Mouse (Mus musculus) right cerebral cortex, postnatal 25 days (tissue): Measurements from ENCODE around the gene Sgcg.
A peak's percentile ranks its signal among the peaks of the same experiment; 100 is the strongest.

Source experiments
- DNase-seq: peaks from one replicate; pipeline ENCODE4 v3.0.0; 2022

Sgcg gene

DNA sequence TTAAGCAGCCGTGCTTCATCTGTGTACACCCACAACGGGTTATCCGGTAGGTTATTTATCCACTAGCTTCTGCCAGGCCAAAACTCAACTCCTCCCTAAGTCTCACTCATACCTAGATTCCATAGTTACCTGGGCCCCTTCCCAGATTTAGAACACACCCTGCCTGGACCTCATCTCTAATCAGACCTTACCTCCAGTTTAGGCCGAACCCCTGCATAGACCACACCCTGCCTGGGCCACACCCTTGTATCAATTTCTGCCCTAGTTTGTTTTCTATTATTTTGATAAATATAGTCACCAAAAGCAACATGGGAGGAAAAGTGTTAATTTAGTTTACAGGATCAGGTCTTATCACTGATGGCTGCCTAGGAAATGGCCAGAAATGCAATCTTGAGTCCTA, 28.1 kb downstream of the Sgcg start:
- no peak for DNase-seq

GRCm38 (mm10) chr14:61229763-61230162, 28.5 kb downstream of the Sgcg start:
- no peak for DNase-seq

DNA sequence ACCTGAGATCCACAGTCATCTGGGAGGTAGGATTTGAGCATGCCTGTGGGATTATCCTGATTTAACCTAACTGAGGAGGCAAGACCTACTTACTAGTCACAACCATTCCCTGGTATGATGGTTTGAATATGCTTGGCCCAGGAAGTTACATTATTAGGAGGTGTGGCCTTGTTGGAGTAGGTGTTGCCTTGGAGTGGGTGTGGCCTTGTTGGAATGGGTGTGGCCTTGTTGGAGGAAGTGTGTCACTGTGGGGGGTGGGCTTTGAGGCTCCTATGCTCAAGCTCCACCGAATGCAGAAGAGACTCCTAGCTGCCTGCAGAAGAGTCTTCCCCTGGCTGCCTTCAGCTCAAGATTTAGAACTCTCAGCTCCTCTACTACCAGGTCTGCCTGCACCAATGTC, 32.1 kb downstream of the Sgcg start:
- no peak for DNase-seq

DNA sequence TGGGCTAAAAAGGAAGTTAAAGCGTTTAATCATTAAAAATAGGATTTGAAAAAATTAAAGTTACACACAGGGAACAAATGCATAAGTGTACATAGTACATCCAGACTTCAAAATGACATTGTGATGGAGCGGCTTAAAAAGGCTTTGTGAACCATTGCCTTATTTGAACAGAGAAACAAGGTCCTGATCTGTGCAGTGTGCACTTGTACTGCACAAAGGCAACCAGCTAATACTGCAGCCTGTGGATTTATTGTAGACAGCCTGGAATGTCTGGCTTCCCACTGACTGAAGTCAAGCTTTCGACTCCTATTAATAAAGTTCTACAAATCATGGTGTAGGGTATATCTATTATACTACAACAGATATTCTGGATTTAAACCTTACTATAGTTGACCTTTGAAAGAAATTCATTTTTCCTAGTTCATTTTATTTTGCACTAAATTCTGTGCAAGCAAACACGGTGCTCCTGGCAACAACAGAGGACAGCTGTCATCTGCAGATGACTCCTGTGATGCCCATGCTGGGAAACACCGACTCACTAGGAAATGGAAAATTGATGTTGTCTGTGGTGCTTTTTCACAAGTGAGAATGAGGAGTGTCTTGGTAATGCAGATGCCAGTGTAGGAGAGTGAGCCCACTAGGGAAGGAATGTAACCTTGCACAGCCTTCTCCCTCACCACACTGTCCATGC, 33.8 kb downstream of the Sgcg start:
- DNase-seq = no peak

GRCm38 (mm10) chr14:61223740-61224139, 34.5 kb downstream of the Sgcg start:
- DNase-seq = no peak

DNA sequence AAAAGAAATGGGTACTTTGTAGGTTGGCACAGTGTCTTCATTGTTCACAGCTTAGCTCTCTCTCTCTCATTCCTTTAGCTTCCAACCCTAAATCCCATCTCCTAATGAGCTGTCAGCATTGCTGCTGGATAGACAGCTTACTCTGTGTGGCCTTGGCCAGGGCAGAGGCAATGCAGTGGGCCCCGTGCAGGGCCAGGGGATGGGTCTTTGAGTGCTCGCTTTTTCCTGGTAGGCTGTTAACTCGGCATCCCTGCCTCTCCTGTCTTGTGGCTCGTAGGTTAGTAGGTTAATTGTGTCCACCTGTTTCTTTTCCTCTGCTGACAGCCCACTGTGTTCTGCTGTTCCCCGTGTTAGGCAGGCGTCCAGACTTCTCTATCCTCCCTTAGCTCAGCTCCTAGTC, 35.8 kb downstream of the Sgcg start:
- no peak for DNase-seq

DNA sequence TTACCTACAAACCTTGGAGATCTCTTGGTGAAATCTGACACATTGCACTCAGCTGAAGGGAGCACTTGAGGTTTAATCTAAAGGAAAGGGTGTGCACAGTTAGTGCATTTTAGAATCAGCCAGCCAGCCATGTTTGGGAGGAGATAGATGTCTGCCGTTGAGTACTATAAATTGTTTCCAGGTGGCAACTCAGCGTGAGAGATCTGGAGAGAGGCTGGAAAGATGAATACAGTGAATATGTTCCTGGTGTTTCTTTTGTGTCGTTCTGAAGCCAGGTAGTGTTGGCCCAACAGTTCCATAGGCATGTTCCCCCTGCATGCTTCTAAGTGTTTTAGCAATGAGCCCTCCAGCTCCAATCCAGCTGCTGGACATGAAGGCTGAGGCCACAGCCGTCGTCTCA, 37.1 kb downstream of the Sgcg start:
- DNase-seq = no peak

GRCm38 (mm10) chr14:61211754-61212153, 46.5 kb downstream of the Sgcg start:
- DNase-seq = no peak

- DNase-seq = no peak
Observed at GRCm38 (mm10) chr14:61210111-61210510, 48.2 kb downstream of the Sgcg start.

- no peak for DNase-seq
Observed at GRCm38 (mm10) chr14:61194416-61194815, 63.9 kb downstream of the Sgcg start.

DNA sequence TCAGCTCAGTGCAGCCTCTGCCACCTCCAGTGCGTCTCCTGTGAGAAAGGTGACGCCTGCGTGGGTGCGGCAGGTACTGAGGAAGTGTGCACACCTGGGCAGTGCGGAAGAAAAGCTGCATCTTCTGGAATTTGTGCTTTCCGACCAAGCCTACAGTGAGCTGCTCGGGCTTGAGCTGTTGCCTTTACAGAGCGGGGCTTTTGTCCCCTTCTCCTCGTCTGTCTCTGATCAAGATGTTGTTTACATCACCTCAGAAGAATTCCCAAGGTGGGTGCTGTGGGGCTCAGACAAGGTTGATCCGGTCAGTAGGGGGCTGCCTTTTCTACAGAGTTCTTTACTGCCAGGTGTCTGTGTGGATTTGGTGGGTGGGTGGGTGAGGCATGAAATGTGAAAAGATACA, 66.0 kb downstream of the Sgcg start:
- DNase-seq = no peak

DNA sequence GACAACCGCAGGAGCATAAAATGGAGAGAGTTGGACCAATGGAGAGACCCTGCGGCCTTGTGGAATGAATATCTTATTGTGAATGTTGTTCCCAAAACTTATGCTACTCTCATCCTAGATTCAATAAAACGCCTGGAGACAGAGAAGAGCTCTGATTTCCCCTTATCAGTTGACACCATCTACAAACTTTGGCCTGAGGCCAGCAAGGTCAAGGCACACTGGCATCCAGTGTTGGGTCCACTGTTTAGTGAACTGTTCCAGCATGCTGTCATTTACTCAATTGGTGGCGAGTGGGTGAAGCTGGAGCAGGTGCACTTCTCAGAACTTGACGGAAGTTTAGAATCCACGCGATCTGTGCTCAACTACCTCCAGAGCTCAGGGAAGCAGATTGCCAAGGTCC, 66.4 kb downstream of the Sgcg start:
- no peak for DNase-seq

DNA sequence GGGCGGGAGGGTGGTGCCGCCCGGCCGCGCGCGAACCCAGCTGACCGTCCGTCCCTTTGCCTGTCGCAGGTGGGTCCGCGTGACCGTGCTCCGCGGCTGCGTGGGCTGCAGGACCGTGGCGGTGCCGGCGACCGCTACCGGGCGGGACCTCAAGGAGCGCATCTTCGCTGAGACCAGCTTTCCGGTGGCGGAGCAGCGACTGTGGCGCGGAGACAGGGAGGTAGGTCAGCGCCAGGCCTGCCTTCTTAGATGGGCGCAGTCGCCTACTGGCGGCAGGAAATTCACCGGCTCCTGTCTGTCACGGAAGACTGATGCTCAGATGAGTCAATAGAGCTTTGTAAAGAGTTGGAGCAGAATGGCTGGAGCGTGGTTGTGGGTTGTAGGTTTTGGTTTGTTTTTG, 85.1 kb downstream of the Sgcg start:
- no peak for DNase-seq

DNA sequence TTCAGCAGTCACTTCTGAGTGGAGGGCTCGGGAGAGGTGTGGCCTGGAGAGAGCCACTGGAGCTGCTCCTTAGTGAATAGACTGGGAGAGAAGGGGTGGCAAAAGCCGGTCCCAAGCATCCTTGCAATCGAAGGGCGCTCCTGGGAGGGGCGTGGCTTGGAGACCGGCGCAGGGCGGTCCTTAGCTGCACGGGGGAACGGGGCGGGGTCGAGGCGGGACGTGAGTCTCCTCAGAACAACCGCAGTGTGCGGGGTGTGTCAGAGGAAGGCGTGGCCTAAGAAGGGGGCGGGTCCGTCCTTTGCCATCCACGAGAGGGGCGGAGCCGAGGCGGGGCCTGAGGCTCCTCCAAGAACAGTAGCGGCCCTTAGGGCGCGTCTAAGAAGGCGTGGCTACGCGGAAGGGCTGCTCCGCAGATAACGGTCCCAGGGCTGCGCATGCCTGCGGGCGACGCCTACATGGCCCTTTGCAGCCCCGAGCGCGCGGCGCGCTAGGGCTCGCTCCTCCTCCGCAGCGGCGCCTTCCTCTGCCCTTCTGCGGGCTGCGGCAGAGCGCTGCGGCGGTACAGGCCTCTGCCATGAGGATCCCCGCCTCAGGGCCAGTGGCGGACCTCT, 85.6 kb downstream of the Sgcg start:
- peak; percentile 99 for DNase-seq

GRCm38 (mm10) chr14:61171261-61171970, 86.9 kb downstream of the Sgcg start:
- DNase-seq = no peak
